ENCODE assay signal across 24 mouse cellular contexts in genomic region chr12:99898248-99898870, GRCm38 (mm10). TPM values are rescaled to one million over a fixed set of nuclear protein-coding genes. Genes with fewer than 3 reads are reported as not detected.
DNase-seq lines count a peak whose midpoint lies in the region; ATAC-seq and TF ChIP-seq lines count a peak whose summit lies in the region.
"Had no signal": no experiment of that assay in that cellular context is flagged by ENCODE, and none has a peak within 500 bp of the region (broad histone marks: within the 10 kb centered on the region; RNA-seq: fewer than 3 reads in every experiment).

No protein-coding gene starts in this region.

- H3K27me3 ChIP-seq in hindbrain, postnatal 0 days (ENCODE audit: insufficient read depth, low read length) = no peaks in the 10 kb centered on the region
- no peaks in the 10 kb centered on the region for H3K27me3 ChIP-seq in hindbrain, embryonic 14.5 days (ENCODE audit: control insufficient read depth, insufficient read depth, low read length)
- H3K27me3 ChIP-seq in midbrain, postnatal 0 days (ENCODE audit: insufficient read depth, low read length) = no peaks in the 10 kb centered on the region
- no peaks in the 10 kb centered on the region for H3K27me3 ChIP-seq in midbrain, embryonic 11.5 days (ENCODE audit: control insufficient read depth, insufficient read depth, low read length)
- H3K27me3 ChIP-seq: embryonic facial prominence, embryonic 12.5 days; forebrain, embryonic 12.5 days; heart, embryonic 15.5 days; hindbrain, embryonic 15.5 days; Patski had no signal

- no peak overlapping the region for H3K4me3 ChIP-seq in hindbrain, postnatal 0 days (ENCODE audit: low read length)
- H3K4me3 ChIP-seq in hindbrain, embryonic 14.5 days (replicated peaks; ENCODE audit: low read length) = no peak overlapping the region
- no peak overlapping the region for H3K4me3 ChIP-seq in midbrain, postnatal 0 days (ENCODE audit: low read depth, low read length)
- no peak overlapping the region for H3K4me3 ChIP-seq in midbrain, embryonic 11.5 days (ENCODE audit: low read depth, low read length)
- H3K4me3 ChIP-seq: embryonic facial prominence, embryonic 12.5 days; forebrain, embryonic 12.5 days; heart, embryonic 15.5 days; hindbrain, embryonic 15.5 days had no signal

- no peak for TF ChIP-seq CTCF in hindbrain, postnatal 0 days (IDR thresholded peaks at IDR 0.05; ENCODE audit: low read depth)
- TF ChIP-seq CTCF in midbrain, postnatal 0 days (IDR thresholded peaks at IDR 0.05) = no peak

- peak; percentile 75 for ATAC-seq in hindbrain, postnatal 0 days
- ATAC-seq in hindbrain, embryonic 14.5 days (ENCODE audit: low FRiP score) = no peak
- ATAC-seq in midbrain, postnatal 0 days (ENCODE audit: low FRiP score) = peak; percentile 31; the same call in 1 of the 2 replicates
- ATAC-seq in midbrain, embryonic 11.5 days (ENCODE audit: low FRiP score) = no peak
- no peak for ATAC-seq in activated CD4-positive, CD25-positive, alpha-beta regulatory T cell, adult 4 months
- ATAC-seq: CD4-positive, CD25-positive, alpha-beta regulatory T cell, adult 4 months; forebrain, postnatal 0 days; Patski had no signal

- H3K4me2 ChIP-seq in hindbrain, postnatal 0 days (ENCODE audit: low read depth, low read length) = no peak overlapping the region
- no peak overlapping the region for H3K4me2 ChIP-seq in hindbrain, embryonic 14.5 days (replicated peaks)
- no peak overlapping the region for H3K4me2 ChIP-seq in midbrain, postnatal 0 days (ENCODE audit: low read depth, low read length, poor library complexity, severe bottlenecking)
- no peak overlapping the region for H3K4me2 ChIP-seq in midbrain, embryonic 11.5 days
- H3K4me2 ChIP-seq: embryonic facial prominence, embryonic 12.5 days; forebrain, embryonic 12.5 days; heart, embryonic 15.5 days; hindbrain, embryonic 15.5 days had no signal

- 73% methylated on average over 16 of the region's 16 CpGs for WGBS in hindbrain, postnatal 0 days
- 87% methylated on average over 16 of the region's 16 CpGs for WGBS in hindbrain, embryonic 14.5 days
- WGBS in midbrain, postnatal 0 days = 87% methylated on average over 16 of the region's 16 CpGs
- 90% methylated on average over 16 of the region's 16 CpGs for WGBS in midbrain, embryonic 11.5 days

- no peaks in the 10 kb centered on the region for H3K4me1 ChIP-seq in hindbrain, postnatal 0 days (ENCODE audit: insufficient read depth, low read length)
- no peaks in the 10 kb centered on the region for H3K4me1 ChIP-seq in hindbrain, embryonic 14.5 days (replicated peaks; ENCODE audit: control insufficient read depth, insufficient read depth, low read length)
- no peaks in the 10 kb centered on the region for H3K4me1 ChIP-seq in midbrain, postnatal 0 days (ENCODE audit: insufficient read depth, low read length)
- H3K4me1 ChIP-seq in midbrain, embryonic 11.5 days (ENCODE audit: control insufficient read depth, insufficient read depth, low read length) = no peaks in the 10 kb centered on the region
- H3K4me1 ChIP-seq: embryonic facial prominence, embryonic 12.5 days; forebrain, embryonic 12.5 days; hindbrain, embryonic 15.5 days had no signal

- DNase-seq in cerebellum, postnatal 10 days = peak; percentile 18 to 31
- DNase-seq in cerebellum, adult 11-12 months = no peak
- DNase-seq in hindbrain, postnatal 0 days (ENCODE audit: low spot score) = peak; percentile 54
- DNase-seq in hindbrain, embryonic 14.5 days (ENCODE audit: low spot score) = no peak
- peak; percentile 50 for DNase-seq in midbrain, postnatal 0 days (ENCODE audit: low spot score)
- no peak for DNase-seq in midbrain, embryonic 11.5 days (ENCODE audit: low spot score, missing footprints)
- DNase-seq: adrenal gland, adult 2 months; adrenal gland, postnatal 25 days; B cell, adult 2 months; cerebellum, adult 2 months; cerebellum, postnatal 14 days; embryo, embryonic 11 days; forebrain, postnatal 0 days; gastrocnemius, postnatal 14 days; heart, postnatal 14 days; kidney, adult 11 months had no signal

- no peak overlapping the region for H3K9ac ChIP-seq in hindbrain, postnatal 0 days (replicated peaks; ENCODE audit: low read length)
- H3K9ac ChIP-seq in hindbrain, embryonic 14.5 days = no peak overlapping the region
- H3K9ac ChIP-seq in midbrain, postnatal 0 days (replicated peaks; ENCODE audit: low read length, poor library complexity, severe bottlenecking) = no peak overlapping the region
- no peak overlapping the region for H3K9ac ChIP-seq in midbrain, embryonic 11.5 days (ENCODE audit: low read length)
- H3K9ac ChIP-seq: embryonic facial prominence, embryonic 12.5 days; forebrain, embryonic 12.5 days; forebrain, postnatal 0 days; heart, embryonic 15.5 days; hindbrain, embryonic 15.5 days had no signal

- H3K9me3 ChIP-seq in hindbrain, postnatal 0 days (ENCODE audit: low read length) = no peaks in the 10 kb centered on the region
- no peaks in the 10 kb centered on the region for H3K9me3 ChIP-seq in hindbrain, embryonic 14.5 days (ENCODE audit: control insufficient read depth, low read length)
- no peaks in the 10 kb centered on the region for H3K9me3 ChIP-seq in midbrain, postnatal 0 days (ENCODE audit: low read length)
- H3K9me3 ChIP-seq in midbrain, embryonic 11.5 days (ENCODE audit: control insufficient read depth, low read length) = no peaks in the 10 kb centered on the region
- H3K9me3 ChIP-seq: embryonic facial prominence, embryonic 12.5 days; forebrain, embryonic 12.5 days; heart, embryonic 15.5 days; hindbrain, embryonic 15.5 days had no signal

- H3K27ac ChIP-seq in hindbrain, postnatal 0 days = peak overlapping the region; percentile 2; the same call in 1 of the 2 replicates
- H3K27ac ChIP-seq in hindbrain, embryonic 14.5 days = no peak overlapping the region
- no peak overlapping the region for H3K27ac ChIP-seq in midbrain, postnatal 0 days (ENCODE audit: low read depth, low read length)
- no peak overlapping the region for H3K27ac ChIP-seq in midbrain, embryonic 11.5 days (ENCODE audit: low read depth, low read length)
- H3K27ac ChIP-seq: embryonic facial prominence, embryonic 12.5 days; forebrain, embryonic 12.5 days; heart, embryonic 15.5 days; hindbrain, embryonic 15.5 days had no signal

- peaks cover 29% of the 10 kb centered on the region for H3K36me3 ChIP-seq in hindbrain, postnatal 0 days (ENCODE audit: insufficient read depth, low read length)
- peaks cover 82% of the 10 kb centered on the region for H3K36me3 ChIP-seq in hindbrain, embryonic 14.5 days (replicated peaks; ENCODE audit: control insufficient read depth, insufficient read depth)
- peaks cover 48% of the 10 kb centered on the region for H3K36me3 ChIP-seq in midbrain, postnatal 0 days (ENCODE audit: insufficient read depth, low read length)
- peaks cover 18% of the 10 kb centered on the region for H3K36me3 ChIP-seq in midbrain, embryonic 11.5 days (ENCODE audit: control insufficient read depth, insufficient read depth, low read length)

RNA-seq across cellular contexts. Expression of gene Tdp1, which starts 14.0 kb away (rescaled TPM):
- total RNA-seq in hindbrain, postnatal 0 days (2014; rRNA removed) = 14.2 and 14.6 TPM in 2 replicates
- polyA plus RNA-seq in hindbrain, postnatal 0 days (2015; fragmentation: Nextera tagmentation; extraction: Ambion mirVana) = 35.1 and 36.2 TPM in 2 replicates
- polyA plus RNA-seq in hindbrain, embryonic 14.5 days (2014; fragmentation: Nextera tagmentation; extraction: Ambion mirVana) = 49.0 and 49.2 TPM in 2 replicates
- total RNA-seq in midbrain, postnatal 0 days (2014; rRNA removed) = 16.1 and 19.0 TPM in 2 replicates
- polyA plus RNA-seq in midbrain, postnatal 0 days (2015; fragmentation: Nextera tagmentation; extraction: Ambion mirVana) = 31.8 and 34.8 TPM in 2 replicates
- polyA plus RNA-seq in midbrain, embryonic 11.5 days (2014; fragmentation: Nextera tagmentation; extraction: Ambion mirVana) = 78.3 and 81.9 TPM in 2 replicates
- 10 to 100 TPM; 23.0 to 25.0 TPM for polyA plus RNA-seq in activated CD4-positive, CD25-positive, alpha-beta regulatory T cell, adult 4 months (2017; shearing (Covaris generic))

RNA-seq across cellular contexts. Expression of gene Efcab11, which starts 14.1 kb away (rescaled TPM):
- 4.7 and 4.8 TPM in 2 replicates for total RNA-seq in hindbrain, postnatal 0 days (2014; rRNA removed)
- 4.3 and 5.5 TPM in 2 replicates for polyA plus RNA-seq in hindbrain, postnatal 0 days (2015; fragmentation: Nextera tagmentation; extraction: Ambion mirVana)
- 5.9 and 6.4 TPM in 2 replicates for polyA plus RNA-seq in hindbrain, embryonic 14.5 days (2014; fragmentation: Nextera tagmentation; extraction: Ambion mirVana)
- total RNA-seq in midbrain, postnatal 0 days (2014; rRNA removed) = 2.5 and 2.9 TPM in 2 replicates
- polyA plus RNA-seq in midbrain, postnatal 0 days (2015; fragmentation: Nextera tagmentation; extraction: Ambion mirVana) = 2.6 and 5.0 TPM in 2 replicates
- polyA plus RNA-seq in midbrain, embryonic 11.5 days (2014; fragmentation: Nextera tagmentation; extraction: Ambion mirVana) = 23.8 and 24.6 TPM in 2 replicates
- 1 to 10 TPM; 2.5 to 2.8 TPM for polyA plus RNA-seq in activated CD4-positive, CD25-positive, alpha-beta regulatory T cell, adult 4 months (2017; shearing (Covaris generic))
- total RNA-seq: gastrocnemius, adult 18-20 months had no signal

Comparison
In these comparisons a context has a peak if more than half of its experiments do, and no peak if none do; other contexts are left out.
1. DNase-seq: peak in cerebellum, postnatal 10 days (2 of 2), hindbrain, postnatal 0 days (single experiment) and midbrain, postnatal 0 days (single experiment); none in cerebellum, adult 11-12 months (single experiment), hindbrain, embryonic 14.5 days (single experiment) and midbrain, embryonic 11.5 days (single experiment).
2. ATAC-seq: peak in hindbrain, postnatal 0 days (single experiment) and midbrain, postnatal 0 days (single experiment); none in hindbrain, embryonic 14.5 days (single experiment), midbrain, embryonic 11.5 days (single experiment) and activated CD4-positive, CD25-positive, alpha-beta regulatory T cell, adult 4 months (single experiment).